In the genomic region with DNA sequence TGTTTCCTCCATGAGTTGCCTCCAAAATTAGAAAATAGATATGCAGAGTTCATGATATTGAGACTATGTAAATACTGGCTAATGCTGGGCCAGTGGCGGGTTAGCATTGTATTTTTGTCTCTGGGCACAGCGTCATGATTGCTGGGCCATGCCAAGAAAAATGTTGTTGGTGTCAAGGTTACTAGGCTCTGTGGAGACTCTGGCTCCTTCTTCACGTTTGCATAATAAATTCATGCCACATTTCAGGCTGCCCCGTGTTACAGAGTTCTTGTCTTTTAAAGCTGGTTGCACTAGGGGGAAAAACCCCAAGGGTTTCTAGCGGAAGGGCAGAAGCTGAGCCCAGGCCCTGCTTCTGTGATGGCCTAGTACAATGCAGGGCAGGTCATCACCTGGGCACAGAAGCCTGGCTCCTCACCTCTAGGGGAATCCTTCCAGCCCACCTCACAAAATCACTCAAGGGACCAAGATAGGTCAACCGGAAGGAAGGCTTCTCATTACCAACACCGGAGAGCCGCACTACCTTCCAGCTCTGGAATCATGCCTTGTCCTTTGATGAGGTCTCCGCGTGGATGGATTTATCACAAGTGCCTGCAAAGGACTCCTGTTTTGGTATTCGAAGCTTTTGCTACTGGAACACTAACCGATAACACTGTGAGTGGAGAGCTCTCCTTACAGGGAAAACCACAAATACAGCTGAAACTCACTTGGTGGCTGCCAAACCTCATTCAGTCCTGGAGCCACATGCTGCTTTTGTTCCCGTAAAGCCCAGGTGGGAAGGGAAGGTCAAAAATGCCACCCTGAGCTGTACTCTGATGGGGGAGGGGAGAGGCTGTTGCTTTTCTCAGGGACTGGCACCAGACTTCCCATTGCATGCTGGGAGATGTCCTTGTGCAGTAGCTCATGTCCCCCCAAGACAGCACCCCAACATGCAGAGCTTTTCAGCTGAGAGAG, we compare ENCODE assay signal across 8 mouse cellular contexts. TPM values are rescaled to one million over a fixed set of nuclear protein-coding genes. Genes with fewer than 3 reads are reported as not detected.
A peak's percentile ranks its signal among the peaks of the same experiment; 100 is the strongest.
DNase-seq lines count a peak whose midpoint lies in the region; ATAC-seq and TF ChIP-seq lines count a peak whose summit lies in the region.

No protein-coding gene starts in this region.

- TF ChIP-seq POLR2A in kidney, adult 2 months (IDR thresholded peaks at IDR 0.05; ENCODE audit: low read depth, low read length): no peak

- H3K9me3 ChIP-seq in forebrain, embryonic 12.5 days: no peaks in the 10 kb centered on the region
- H3K9me3 ChIP-seq in midbrain, embryonic 16.5 days (replicated peaks; ENCODE audit: control insufficient read depth, low read length, poor library complexity, severe bottlenecking): no peaks in the 10 kb centered on the region

- DNase-seq in embryo, embryonic 11 days: peak; percentile 24
- DNase-seq in embryo, embryonic 9.5 days (ENCODE audit: extremely low spot score): no peak
- DNase-seq in heart, postnatal 4 days: peak; percentile 61
- no peak for DNase-seq in kidney, adult 2 months
- DNase-seq in gastrocnemius, postnatal 10 days: no peak
- no peak for DNase-seq in layer of hippocampus, postnatal 36 days

- 0 out of 2 replicates have a peak overlapping the region, but pooled peaks have one; percentile 25 for H3K9ac ChIP-seq in forebrain, embryonic 12.5 days
- no peak overlapping the region; the same call in 1 of the 2 replicates for H3K9ac ChIP-seq in midbrain, embryonic 16.5 days (ENCODE audit: low read depth, low read length)

- 0 out of 2 replicates have a peak, but pooled peaks have one; percentile 5 for ATAC-seq in forebrain, embryonic 12.5 days (ENCODE audit: low FRiP score)
- no peak for ATAC-seq in midbrain, embryonic 16.5 days

- H3K4me1 ChIP-seq in forebrain, embryonic 12.5 days: peaks cover 21% of the 10 kb centered on the region
- peaks cover 10% of the 10 kb centered on the region for H3K4me1 ChIP-seq in midbrain, embryonic 16.5 days (ENCODE audit: control insufficient read depth, insufficient read depth, low read length)
- H3K4me1 ChIP-seq in kidney, adult 2 months (ENCODE audit: control insufficient read depth, insufficient read depth, low read length): no peaks in the 10 kb centered on the region

- peak overlapping the region; percentile 71 for H3K27ac ChIP-seq in forebrain, embryonic 12.5 days
- peak overlapping the region; percentile 53 for H3K27ac ChIP-seq in midbrain, embryonic 16.5 days (ENCODE audit: low read length)
- H3K27ac ChIP-seq in kidney, adult 2 months (ENCODE audit: insufficient read depth, low read depth, low read length): no peak overlapping the region

- H3K4me3 ChIP-seq in forebrain, embryonic 12.5 days (replicated peaks): no peak overlapping the region
- no peak overlapping the region for H3K4me3 ChIP-seq in midbrain, embryonic 16.5 days (ENCODE audit: low read depth, low read length)
- H3K4me3 ChIP-seq in kidney, adult 2 months (ENCODE audit: insufficient read depth, low read depth, low read length): no peak overlapping the region

- no peaks in the 10 kb centered on the region for H3K36me3 ChIP-seq in forebrain, embryonic 12.5 days (replicated peaks)
- no peaks in the 10 kb centered on the region for H3K36me3 ChIP-seq in midbrain, embryonic 16.5 days (ENCODE audit: control insufficient read depth, insufficient read depth, low read length)
- H3K36me3 ChIP-seq in kidney, adult 2 months (ENCODE audit: control insufficient read depth, insufficient read depth, low read length): no peaks in the 10 kb centered on the region

- WGBS in forebrain, embryonic 12.5 days: 68% methylated on average over 13 of the region's 13 CpGs
- 59% methylated on average over 13 of the region's 13 CpGs for WGBS in midbrain, embryonic 16.5 days
- 52% methylated on average over 13 of the region's 13 CpGs for WGBS in kidney, adult 2 months

- peaks cover 8% of the 10 kb centered on the region for H3K27me3 ChIP-seq in forebrain, embryonic 12.5 days
- no peaks in the 10 kb centered on the region; the same call in 1 of the 2 replicates for H3K27me3 ChIP-seq in midbrain, embryonic 16.5 days (ENCODE audit: control insufficient read depth, insufficient read depth, low read depth, low read length)
- no peaks in the 10 kb centered on the region for H3K27me3 ChIP-seq in kidney, adult 2 months (replicated peaks; ENCODE audit: control insufficient read depth, insufficient read depth, low read length)

- H3K4me2 ChIP-seq in forebrain, embryonic 12.5 days: no peak overlapping the region
- H3K4me2 ChIP-seq in midbrain, embryonic 16.5 days (ENCODE audit: low read length): no peak overlapping the region

- TF ChIP-seq CTCF in kidney, adult 2 months (conservative IDR thresholded peaks at IDR 0.05; ENCODE audit: insufficient read depth, insufficient read length, low read depth, low read length): no peak

RNA-seq across cellular contexts. Expression of a gene that starts 27.1 kb away (rescaled TPM):
- polyA plus RNA-seq in forebrain, embryonic 12.5 days (2016; fragmentation: Nextera tagmentation; extraction: Ambion mirVana): 52.2 and 57.2 TPM in 2 replicates
- 10 to 100 TPM; 39.3 to 41.2 TPM for total RNA-seq in heart, postnatal 4 days (2021)
- 35.1 and 39.2 TPM in 2 replicates for polyA plus RNA-seq in midbrain, embryonic 16.5 days (2015; fragmentation: Nextera tagmentation; extraction: Ambion mirVana)
- polyA plus RNA-seq in kidney, adult 2 months (2012; rRNA removed): 25.7 and 29.2 TPM in 2 replicates
- total RNA-seq in gastrocnemius, postnatal 10 days (2021): 10 to 100 TPM; 21.5 to 22.3 TPM
- 1 to 10 TPM; 7.9 to 8.1 TPM for total RNA-seq in layer of hippocampus, postnatal 36 days (2021)

Comparison
In these comparisons a context has a peak if more than half of its experiments do, and no peak if none do; other contexts are left out.
1. DNase-seq: peak in embryo, embryonic 11 days (single experiment) and heart, postnatal 4 days (single experiment); none in embryo, embryonic 9.5 days (single experiment), kidney, adult 2 months (single experiment), gastrocnemius, postnatal 10 days (single experiment) and layer of hippocampus, postnatal 36 days (0 of 2).